8 mouse cellular contexts compared by ENCODE assay signal in genomic region chrX:152172487-152172935, GRCm38 (mm10). TPM values are rescaled to one million over a fixed set of nuclear protein-coding genes. Genes with fewer than 3 reads are reported as not detected.
A peak's percentile ranks its signal among the peaks of the same experiment; 100 is the strongest.
DNase-seq lines count a peak whose midpoint lies in the region; ATAC-seq lines count a peak whose summit lies in the region.

No protein-coding gene starts in this region.

- peaks cover 68% of the 10 kb centered on the region; the same call in 1 of the 2 replicates for H3K27me3 ChIP-seq in forebrain, embryonic 13.5 days
- peaks cover 85% of the 10 kb centered on the region for H3K27me3 ChIP-seq in forebrain, embryonic 12.5 days
- peaks cover 52% of the 10 kb centered on the region; the same call in 1 of the 2 replicates for H3K27me3 ChIP-seq in kidney, embryonic 16.5 days (ENCODE audit: insufficient read depth, low read length)

- no peak overlapping the region for H3K4me2 ChIP-seq in forebrain, embryonic 13.5 days
- H3K4me2 ChIP-seq in forebrain, embryonic 12.5 days, result no peak overlapping the region
- no peak overlapping the region for H3K4me2 ChIP-seq in kidney, embryonic 16.5 days (replicated peaks; ENCODE audit: low read depth, low read length)

- peak; percentile 47 for DNase-seq in 3134 (ENCODE audit: extremely low read depth, insufficient read length, low spot score)
- peak; percentile 54 for DNase-seq in cerebellum, adult 11-12 months
- DNase-seq in lung, postnatal 36 days, result peak; percentile 54
- DNase-seq in layer of hippocampus, adult 8-10 months (ENCODE audit: low spot score in 2 of 2), result no peak

- no peak overlapping the region for H3K9ac ChIP-seq in forebrain, embryonic 13.5 days
- H3K9ac ChIP-seq in forebrain, embryonic 12.5 days, result no peak overlapping the region
- no peak overlapping the region for H3K9ac ChIP-seq in kidney, embryonic 16.5 days (replicated peaks; ENCODE audit: low read length)

- 53% methylated on average over 3 of the region's 3 CpGs for WGBS in forebrain, embryonic 13.5 days
- WGBS in forebrain, embryonic 12.5 days, result 44% methylated on average over 3 of the region's 3 CpGs
- 40% methylated on average over 3 of the region's 3 CpGs for WGBS in kidney, embryonic 16.5 days

- H3K36me3 ChIP-seq in forebrain, embryonic 13.5 days (ENCODE audit: poor library complexity, severe bottlenecking), result no peaks in the 10 kb centered on the region
- H3K36me3 ChIP-seq in forebrain, embryonic 12.5 days (replicated peaks), result no peaks in the 10 kb centered on the region
- no peaks in the 10 kb centered on the region for H3K36me3 ChIP-seq in kidney, embryonic 16.5 days (ENCODE audit: insufficient read depth, low read length)

- peaks cover 11% of the 10 kb centered on the region for H3K4me1 ChIP-seq in forebrain, embryonic 13.5 days
- H3K4me1 ChIP-seq in forebrain, embryonic 12.5 days, result peaks cover 18% of the 10 kb centered on the region
- H3K4me1 ChIP-seq in kidney, embryonic 16.5 days (ENCODE audit: insufficient read depth, low read length), result no peaks in the 10 kb centered on the region

- no peak for ATAC-seq in forebrain, embryonic 13.5 days
- ATAC-seq in forebrain, embryonic 12.5 days (ENCODE audit: low FRiP score), result no peak
- peak; percentile 74 for ATAC-seq in granulocyte monocyte progenitor cell, adult 5-6 weeks (replicated peaks; ENCODE audit: poor library complexity, severe bottlenecking)
- no peak for ATAC-seq in kidney, embryonic 16.5 days (ENCODE audit: low FRiP score, low TSS enrichment)

- no peak overlapping the region for H3K4me3 ChIP-seq in forebrain, embryonic 13.5 days
- no peak overlapping the region for H3K4me3 ChIP-seq in forebrain, embryonic 12.5 days (replicated peaks)
- H3K4me3 ChIP-seq in kidney, embryonic 16.5 days (ENCODE audit: low read length), result no peak overlapping the region

- H3K27ac ChIP-seq in forebrain, embryonic 13.5 days, result peak overlapping the region; percentile 14; the same call in 1 of the 2 replicates
- H3K27ac ChIP-seq in forebrain, embryonic 12.5 days, result no peak overlapping the region
- peak overlapping the region; percentile 29; the same call in 1 of the 2 replicates for H3K27ac ChIP-seq in kidney, embryonic 16.5 days (ENCODE audit: low read length)

- H3K9me3 ChIP-seq in forebrain, embryonic 13.5 days (replicated peaks), result no peaks in the 10 kb centered on the region
- H3K9me3 ChIP-seq in forebrain, embryonic 12.5 days, result no peaks in the 10 kb centered on the region
- no peaks in the 10 kb centered on the region for H3K9me3 ChIP-seq in kidney, embryonic 16.5 days (ENCODE audit: low read length)

RNA-seq across cellular contexts. Expression of gene Iqsec2, which starts 28.4 kb away (rescaled TPM):
- 3.5 and 4.0 TPM in 2 replicates for polyA plus RNA-seq in forebrain, embryonic 13.5 days (2015; fragmentation: Nextera tagmentation; extraction: Ambion mirVana)
- polyA plus RNA-seq in forebrain, embryonic 12.5 days (2016; fragmentation: Nextera tagmentation; extraction: Ambion mirVana), result 2.8 and 3.0 TPM in 2 replicates
- 7.4 and 10.5 TPM in 2 replicates for total RNA-seq in granulocyte monocyte progenitor cell, adult 5-6 weeks (2014; fragmentation: Nextera tagmentation)
- total RNA-seq in granulocyte monocyte progenitor cell, adult 5-6 weeks (2017), result 0.60 and 5.3 TPM in 2 replicates
- 5.3 and 6.7 TPM in 2 replicates for polyA plus RNA-seq in kidney, embryonic 16.5 days (2015; fragmentation: Nextera tagmentation; extraction: Ambion mirVana)
- 100 to 1,000 TPM; 143 to 160 (median 154) TPM for total RNA-seq in layer of hippocampus, adult 8-10 months (2022)

Comparison
In these comparisons a context has a peak if more than half of its experiments do, and no peak if none do; other contexts are left out.
1. DNase-seq: peak in 3134 (single experiment), cerebellum, adult 11-12 months (single experiment) and lung, postnatal 36 days (single experiment); none in layer of hippocampus, adult 8-10 months (0 of 2).